Mouse (Mus musculus): ENCODE data around the gene Zbtb9.
"Not testable (repeated sequence)": the region's sequence is repeated elsewhere in the genome, so short reads cannot be mapped to it uniquely, and the experiment has no call there.

Zbtb9 gene

GRCm38 (mm10) chr17:26971247-26971905 is 1.6 kb upstream of the Zbtb9 start:
- no peak for DNase-seq (ENCODE audit: low read depth, low spot score)

- DNase-seq (ENCODE audit: low read depth, low spot score), result no peak
Observed at GRCm38 (mm10) chr17:26972107-26972506, 860 bp upstream of the Zbtb9 start.

GRCm38 (mm10) chr17:26974547-26974946 is 1.6 kb downstream of the Zbtb9 start:
- DNase-seq (ENCODE audit: low read depth, low spot score), result no peak

- DNase-seq (ENCODE audit: low read depth, low spot score), result no peak
Observed at GRCm38 (mm10) chr17:26975415-26975814, 2.4 kb downstream of the Zbtb9 start.

- not testable (repeated sequence) for DNase-seq (ENCODE audit: low read depth, low spot score)
Observed at GRCm38 (mm10) chr17:26977354-26977753, 4.4 kb downstream of the Zbtb9 start.

- no peak for DNase-seq (ENCODE audit: low read depth, low spot score)
Observed at GRCm38 (mm10) chr17:26979426-26979825, 6.5 kb downstream of the Zbtb9 start.

- DNase-seq (ENCODE audit: low read depth, low spot score), result no peak
Observed at GRCm38 (mm10) chr17:26981050-26981449, 8.1 kb downstream of the Zbtb9 start.

GRCm38 (mm10) chr17:26983382-26983781 is 10.4 kb downstream of the Zbtb9 start:
- DNase-seq (ENCODE audit: low read depth, low spot score), result no peak

GRCm38 (mm10) chr17:26985503-26986179 is 12.7 kb downstream of the Zbtb9 start:
- no peak for DNase-seq (ENCODE audit: low read depth, low spot score)

GRCm38 (mm10) chr17:26990521-26990920 is 17.6 kb downstream of the Zbtb9 start:
- DNase-seq (ENCODE audit: low read depth, low spot score), result no peak

- no peak for DNase-seq (ENCODE audit: low read depth, low spot score)
Observed at GRCm38 (mm10) chr17:26994410-26994809, 21.4 kb downstream of the Zbtb9 start.

- no peak for DNase-seq (ENCODE audit: low read depth, low spot score)
Observed at GRCm38 (mm10) chr17:26995006-26995405, 22.0 kb downstream of the Zbtb9 start.

- DNase-seq (ENCODE audit: low read depth, low spot score), result no peak
Observed at GRCm38 (mm10) chr17:26995562-26995961, 22.6 kb downstream of the Zbtb9 start.

- DNase-seq (ENCODE audit: low read depth, low spot score), result no peak
Observed at GRCm38 (mm10) chr17:26997661-26998060, 24.7 kb downstream of the Zbtb9 start.

- no peak for DNase-seq (ENCODE audit: low read depth, low spot score)
Observed at GRCm38 (mm10) chr17:26998283-26998682, 25.3 kb downstream of the Zbtb9 start.

GRCm38 (mm10) chr17:26999996-27000395 is 27.0 kb downstream of the Zbtb9 start:
- peak; percentile 56 for DNase-seq (ENCODE audit: low read depth, low spot score)

GRCm38 (mm10) chr17:27001151-27001550 is 28.2 kb downstream of the Zbtb9 start:
- no peak for DNase-seq (ENCODE audit: low read depth, low spot score)

GRCm38 (mm10) chr17:27001889-27002288 is 28.9 kb downstream of the Zbtb9 start:
- DNase-seq (ENCODE audit: low read depth, low spot score), result no peak

- no peak for DNase-seq (ENCODE audit: low read depth, low spot score)
Observed at GRCm38 (mm10) chr17:27004431-27004830, 31.5 kb downstream of the Zbtb9 start.

- DNase-seq (ENCODE audit: low read depth, low spot score), result no peak
Observed at GRCm38 (mm10) chr17:27004903-27005485, 32.0 kb downstream of the Zbtb9 start.

- DNase-seq (ENCODE audit: low read depth, low spot score), result peak; percentile 55
Observed at GRCm38 (mm10) chr17:27005644-27006043, 32.7 kb downstream of the Zbtb9 start.

- DNase-seq (ENCODE audit: low read depth, low spot score), result no peak
Observed at GRCm38 (mm10) chr17:27008277-27008676, 35.3 kb downstream of the Zbtb9 start.

GRCm38 (mm10) chr17:27011167-27011566 is 38.2 kb downstream of the Zbtb9 start:
- peak; percentile 82 for DNase-seq (ENCODE audit: low read depth, low spot score)
